Mouse (Mus musculus) forebrain, embryonic 16.5 days (tissue): ENCODE data around the gene Fam78a. TPM values are rescaled to one million over a fixed set of nuclear protein-coding genes. Genes with fewer than 3 reads are reported as not detected.

Source experiments
- ATAC-seq: fragments of 200-750 bp; cut with Nextera tagmentation; 2 replicates; pipeline ENCODE4 v1.8.0; 2017; ENCODE audit warnings: mild to moderate bottlenecking, moderate library complexity
- H3K27ac ChIP-seq: fragments of 300-500 bp; sonication (generic); 2 replicates; pipeline ENCODE4 v1.5.1; 2014; ENCODE audit warnings: low read length, control low read depth
- H3K27me3 ChIP-seq: fragments of 300-500 bp; sonication (generic); replicated peaks from 2 replicates; pipeline ENCODE4 v1.6.1; 2014; ENCODE audit warnings: low read length; ENCODE audit not compliant: control insufficient read depth, insufficient read depth
- H3K36me3 ChIP-seq: fragments of 300-500 bp; sonication (generic); 2 replicates; pipeline ENCODE4 v1.6.1; 2014; ENCODE audit not compliant: control insufficient read depth, insufficient read depth
- H3K4me1 ChIP-seq: fragments of 300-500 bp; sonication (generic); replicated peaks from 2 replicates; pipeline ENCODE4 v1.6.1; 2014; ENCODE audit warnings: low read length; ENCODE audit not compliant: control insufficient read depth, insufficient read depth
- H3K4me2 ChIP-seq: fragments of 300-500 bp; sonication (generic); 2 replicates; pipeline ENCODE4 v1.6.1; 2014; ENCODE audit warnings: mild to moderate bottlenecking, low read length, control low read depth
- H3K4me3 ChIP-seq: fragments of 300-500 bp; sonication (generic); replicated peaks from 2 replicates; pipeline ENCODE4 v1.5.1; 2014; ENCODE audit warnings: mild to moderate bottlenecking, low read length, control low read depth
- H3K9ac ChIP-seq: fragments of 300-500 bp; sonication (generic); replicated peaks from 2 replicates; pipeline ENCODE4 v1.6.1; 2014; ENCODE audit warnings: low read depth, low read length, control low read depth
- H3K9me3 ChIP-seq: fragments of 300-500 bp; sonication (generic); 2 replicates; pipeline ENCODE4 v1.6.1; 2016; ENCODE audit warnings: low read length; ENCODE audit not compliant: control insufficient read depth
- WGBS: fragments of 180-500 bp; shearing (Covaris S2); extraction: QIAGEN DNeasy Blood & Tissue Kit; methylation state at CpG from one replicate; pipeline ENCODE4 v1.1.7; 2014; 5-methylcytosine and 5-hydroxymethylcytosine counted together
- polyA plus RNA-seq: library from polyadenylated mRNA; unstranded; fragments of >200 nt; fragmentation: Nextera tagmentation; extraction: Ambion mirVana; gene quantifications from 2 replicates; pipeline ENCODE4 v1.2.1, GENCODE M21; 2015

Gene Fam78a
- polyA plus RNA-seq, 1 experiment from 2014 or later: 0.20 TPM

DNA sequence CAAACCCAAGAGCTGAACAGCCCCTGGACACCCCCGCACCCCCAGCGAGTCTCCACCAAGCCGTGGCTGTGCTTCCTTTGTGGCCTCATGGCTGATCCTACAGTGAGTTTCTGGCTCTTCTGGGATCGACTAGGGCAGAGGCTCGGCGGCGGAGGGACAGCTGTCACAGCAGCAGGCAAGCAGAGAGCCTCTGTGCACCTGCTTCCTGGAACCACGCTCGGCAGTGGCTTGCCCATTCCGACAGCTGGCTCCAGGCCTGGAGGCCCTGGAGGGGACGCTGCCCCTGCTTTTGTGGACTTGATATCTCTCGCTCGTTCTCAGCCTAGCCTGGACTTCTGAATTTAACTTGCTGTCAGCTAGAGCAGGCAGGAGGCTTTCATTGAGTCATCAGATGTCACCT, 19.7 kb downstream of the Fam78a start:
- 70% methylated on average over 13 of the region's 13 CpGs for WGBS
- H3K27me3 ChIP-seq: no peaks in the 10 kb centered on the region
- H3K36me3 ChIP-seq: no peaks in the 10 kb centered on the region
- no peak overlapping the region for H3K4me3 ChIP-seq
- H3K4me1 ChIP-seq: no peaks in the 10 kb centered on the region
- H3K4me2 ChIP-seq: no peak overlapping the region
- 0 out of 2 replicates have a peak overlapping the region, but pooled peaks have one; percentile 3 for H3K9ac ChIP-seq
- no peaks in the 10 kb centered on the region for H3K9me3 ChIP-seq
- no peak overlapping the region for H3K27ac ChIP-seq
- ATAC-seq: no peak

DNA sequence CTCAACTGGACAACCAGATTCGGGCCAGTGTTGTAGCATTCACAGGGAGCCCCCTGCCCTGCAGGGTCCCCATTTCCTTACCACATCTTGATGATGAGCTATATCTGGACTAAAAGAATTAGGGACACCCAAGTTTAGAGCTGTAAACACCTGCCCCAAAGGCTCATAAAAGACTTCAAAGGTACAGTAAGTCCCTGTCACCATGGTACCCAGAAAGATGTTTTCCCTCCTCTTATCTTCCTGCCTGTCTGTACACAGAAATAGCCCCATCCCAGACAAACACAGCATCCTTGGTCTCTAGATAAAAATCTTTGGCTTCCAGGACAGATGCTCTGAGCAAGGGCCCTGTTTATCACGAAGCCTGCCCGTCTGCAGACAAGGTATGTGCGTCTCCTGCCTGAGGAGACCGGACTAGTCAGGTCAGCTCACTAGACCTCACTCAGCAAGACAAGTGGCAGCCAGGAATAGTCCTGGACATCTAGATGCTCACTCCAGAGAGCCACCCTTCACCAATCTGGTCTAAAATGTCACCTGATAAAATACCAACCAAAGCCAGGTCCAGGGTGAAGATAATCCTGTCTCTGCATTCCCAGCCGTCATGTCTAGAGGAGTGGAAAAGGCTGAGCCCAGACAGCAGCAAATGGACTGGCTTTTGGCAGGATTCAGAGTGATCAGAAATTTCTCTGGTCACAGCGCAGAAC, 21.1 kb downstream of the Fam78a start:
- no peaks in the 10 kb centered on the region for H3K27me3 ChIP-seq
- H3K4me1 ChIP-seq: no peaks in the 10 kb centered on the region
- no peak for ATAC-seq
- no peaks in the 10 kb centered on the region for H3K9me3 ChIP-seq
- H3K9ac ChIP-seq: no peak overlapping the region
- no peaks in the 10 kb centered on the region for H3K36me3 ChIP-seq
- no peak overlapping the region for H3K4me3 ChIP-seq
- 87% methylated on average over 7 of the region's 7 CpGs for WGBS
- no peak overlapping the region for H3K27ac ChIP-seq
- no peak overlapping the region for H3K4me2 ChIP-seq

DNA sequence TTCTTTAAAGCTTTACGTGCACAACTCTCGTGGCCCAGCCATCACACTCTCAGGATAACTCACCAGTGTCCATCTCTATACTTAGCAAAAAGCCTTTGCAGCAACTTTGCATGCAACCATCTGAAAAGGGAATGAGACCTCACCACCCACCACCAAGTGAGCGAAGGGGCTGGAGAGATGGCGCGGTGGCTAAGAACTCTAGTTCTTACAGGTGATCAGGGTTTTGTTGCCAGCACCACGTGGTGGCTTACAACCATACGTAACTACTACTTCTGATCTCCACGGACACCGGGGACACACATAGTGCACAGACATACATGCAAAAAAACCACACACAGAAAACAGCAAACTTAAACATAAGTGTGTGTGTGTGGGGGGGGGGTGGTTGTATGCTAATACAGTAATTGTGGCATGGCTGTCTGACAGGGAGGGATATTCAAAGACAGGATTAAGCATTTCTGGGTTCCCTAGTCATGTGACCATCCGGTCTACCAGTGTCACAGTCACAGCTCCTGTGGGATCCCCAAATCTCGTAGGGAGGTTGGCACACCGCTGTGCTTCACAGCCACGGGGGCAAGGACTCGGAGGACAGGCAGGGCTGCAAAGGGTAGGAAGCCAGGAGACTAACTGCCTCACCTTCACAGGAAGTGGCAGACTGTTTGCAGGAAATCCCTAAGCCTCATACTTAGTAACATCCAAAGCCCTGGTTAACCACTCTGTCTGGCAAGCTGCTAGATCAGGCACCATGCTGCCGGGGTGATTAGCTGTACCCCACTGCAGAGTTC, 21.8 kb downstream of the Fam78a start:
- H3K36me3 ChIP-seq: no peaks in the 10 kb centered on the region
- ATAC-seq: no peak
- WGBS: 88% methylated on average over 15 of the region's 15 CpGs

DNA sequence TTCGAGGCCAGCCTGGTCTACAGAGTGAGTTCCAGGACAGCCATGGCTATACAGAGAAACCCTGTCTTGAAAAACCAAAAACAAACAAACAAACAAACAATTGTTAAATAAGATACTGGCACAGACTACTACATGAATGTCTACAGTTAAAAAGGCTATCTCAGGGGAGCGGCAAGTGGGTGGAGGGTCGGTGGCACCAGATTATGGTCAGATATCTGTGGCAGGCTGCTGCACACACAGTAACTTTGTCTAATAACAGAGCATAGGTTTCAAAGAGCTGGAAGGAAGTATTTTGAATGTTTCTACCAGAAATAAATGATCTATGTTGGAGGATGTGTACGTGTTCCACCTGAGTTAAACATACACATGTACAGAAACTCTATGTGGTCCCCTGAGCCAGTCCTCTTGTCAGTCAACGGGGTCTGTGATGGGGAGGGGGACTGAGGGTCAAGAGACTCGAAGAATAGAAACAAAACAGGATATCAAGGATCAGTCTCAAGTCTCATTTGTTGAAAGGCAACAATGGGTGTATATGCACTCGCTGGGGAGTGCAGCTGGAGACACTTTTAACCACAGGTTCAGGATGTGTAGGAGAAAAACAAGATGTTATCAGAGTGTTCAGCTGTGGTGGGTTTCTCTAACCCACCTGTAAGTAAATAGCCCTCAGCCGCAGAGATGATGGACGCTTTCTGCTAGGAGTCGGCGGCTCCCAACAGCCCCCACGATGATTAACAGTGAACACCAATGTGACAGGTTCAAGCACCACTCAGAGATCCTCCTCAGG, 22.7 kb downstream of the Fam78a start:
- no peaks in the 10 kb centered on the region for H3K36me3 ChIP-seq
- no peaks in the 10 kb centered on the region for H3K9me3 ChIP-seq
- no peaks in the 10 kb centered on the region for H3K4me1 ChIP-seq
- H3K27me3 ChIP-seq: no peaks in the 10 kb centered on the region
- H3K9ac ChIP-seq: no peak overlapping the region
- 81% methylated on average over 12 of the region's 12 CpGs for WGBS
- no peak for ATAC-seq
- no peak overlapping the region for H3K4me3 ChIP-seq
- no peak overlapping the region for H3K27ac ChIP-seq
- H3K4me2 ChIP-seq: no peak overlapping the region

More for the DNA sequence above, 21.8 kb downstream of the Fam78a start:
- no peaks in the 10 kb centered on the region for H3K9me3 ChIP-seq
- no peaks in the 10 kb centered on the region for H3K4me1 ChIP-seq
- no peak overlapping the region for H3K27ac ChIP-seq
- no peak overlapping the region for H3K4me3 ChIP-seq
- H3K9ac ChIP-seq: no peak overlapping the region
- no peaks in the 10 kb centered on the region for H3K27me3 ChIP-seq
- H3K4me2 ChIP-seq: no peak overlapping the region

DNA sequence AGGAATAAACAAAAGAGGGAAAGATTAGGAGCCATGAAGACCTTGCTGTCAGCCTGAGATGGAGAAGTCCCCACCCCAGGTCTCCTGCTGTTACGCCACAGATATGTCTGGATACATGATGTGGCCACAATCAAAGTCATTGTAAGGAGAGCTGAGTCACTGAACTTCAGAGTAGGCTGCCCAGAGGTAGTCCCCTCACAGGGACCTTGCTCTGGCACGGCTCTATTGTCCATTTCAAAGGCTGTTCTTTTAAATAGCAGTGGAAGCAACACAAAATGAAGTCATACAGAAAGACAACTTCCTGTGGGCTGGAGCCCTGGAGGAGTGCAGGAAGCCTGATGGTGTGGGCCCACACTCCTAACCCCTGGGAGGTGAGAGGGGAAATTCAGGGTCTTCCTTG, 23.5 kb downstream of the Fam78a start:
- ATAC-seq: no peak
- H3K27me3 ChIP-seq: no peaks in the 10 kb centered on the region
- 63% methylated on average over 2 of the region's 2 CpGs for WGBS
- H3K4me1 ChIP-seq: no peaks in the 10 kb centered on the region
- H3K36me3 ChIP-seq: no peaks in the 10 kb centered on the region
- H3K4me2 ChIP-seq: no peak overlapping the region
- H3K9ac ChIP-seq: no peak overlapping the region
- H3K27ac ChIP-seq: no peak overlapping the region
- H3K9me3 ChIP-seq: no peaks in the 10 kb centered on the region
- H3K4me3 ChIP-seq: no peak overlapping the region

- 74% methylated on average over 6 of the region's 6 CpGs for WGBS
These were observed 24.3 kb downstream of the Fam78a start for GRCm38 (mm10) chr2:32060228-32060805.

DNA sequence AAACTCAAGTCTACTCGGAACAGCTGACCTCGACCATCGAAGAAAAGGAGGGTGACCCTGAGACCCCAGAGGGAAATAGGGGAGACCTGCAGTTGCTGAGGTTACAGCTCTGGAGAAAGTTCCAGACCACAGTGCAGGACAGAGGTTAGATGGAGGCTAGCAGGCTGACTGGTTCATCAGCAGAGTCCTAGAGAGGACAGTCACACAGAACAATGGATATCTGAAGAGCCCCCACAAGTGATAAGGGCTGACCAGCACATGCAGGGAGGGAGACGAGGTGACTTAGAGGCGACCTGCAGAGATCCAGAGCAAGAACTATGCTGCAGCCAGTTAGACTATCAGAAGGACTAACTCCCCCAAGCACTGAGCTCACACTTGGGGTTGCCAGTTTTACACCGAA, 25.0 kb downstream of the Fam78a start:
- no peak overlapping the region for H3K4me2 ChIP-seq
- no peak overlapping the region for H3K9ac ChIP-seq
- 82% methylated on average over 6 of the region's 6 CpGs for WGBS
- no peaks in the 10 kb centered on the region for H3K36me3 ChIP-seq
- no peaks in the 10 kb centered on the region for H3K4me1 ChIP-seq
- H3K4me3 ChIP-seq: no peak overlapping the region
- no peaks in the 10 kb centered on the region for H3K9me3 ChIP-seq
- no peak overlapping the region for H3K27ac ChIP-seq
- H3K27me3 ChIP-seq: no peaks in the 10 kb centered on the region
- ATAC-seq: no peak

More at GRCm38 (mm10) chr2:32060228-32060805, 24.3 kb downstream of the Fam78a start:
- H3K4me2 ChIP-seq: no peak overlapping the region
- H3K4me1 ChIP-seq: no peaks in the 10 kb centered on the region
- H3K4me3 ChIP-seq: no peak overlapping the region
- H3K27me3 ChIP-seq: no peaks in the 10 kb centered on the region
- no peak overlapping the region for H3K27ac ChIP-seq
- no peak overlapping the region for H3K9ac ChIP-seq
- no peaks in the 10 kb centered on the region for H3K36me3 ChIP-seq
- H3K9me3 ChIP-seq: no peaks in the 10 kb centered on the region
- no peak for ATAC-seq

- Histone ChIP-seq H3K4me3 (no peak overlapping the region), H3K4me2 (no peak overlapping the region), H3K9ac (no peak overlapping the region), H3K27ac (no peak overlapping the region), H3K4me1 (no peaks in the 10 kb centered on the region), H3K9me3 (no peaks in the 10 kb centered on the region), H3K27me3 (no peaks in the 10 kb centered on the region), H3K36me3 (no peaks in the 10 kb centered on the region)
- ATAC-seq: no peak
- 38% methylated on average over 5 of the region's 5 CpGs for WGBS
These were observed 25.9 kb downstream of the Fam78a start for GRCm38 (mm10) chr2:32058716-32059115.

DNA sequence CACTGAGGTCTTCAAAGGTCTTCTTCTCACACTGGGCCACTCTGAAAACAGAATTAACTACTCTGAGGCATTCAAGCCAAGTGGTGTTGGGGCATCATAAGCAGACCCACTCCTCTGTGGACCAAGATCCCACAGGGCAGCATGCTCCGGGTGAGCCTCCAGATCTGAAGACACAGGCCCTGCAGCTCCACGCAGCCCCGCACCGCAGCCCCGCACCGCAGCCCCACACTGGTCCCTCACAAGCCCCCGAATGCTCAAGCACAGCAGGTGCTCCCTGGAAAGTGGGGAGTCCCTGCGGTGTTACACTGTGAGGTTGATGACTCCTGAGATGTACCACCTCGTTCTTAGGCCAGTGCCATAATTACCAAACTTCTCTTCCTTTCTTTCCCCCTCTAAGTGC, 26.4 kb downstream of the Fam78a start:
- no peak for ATAC-seq
- WGBS: 74% methylated on average over 9 of the region's 9 CpGs
- no peaks in the 10 kb centered on the region for H3K4me1 ChIP-seq
- H3K27ac ChIP-seq: no peak overlapping the region
- H3K36me3 ChIP-seq: no peaks in the 10 kb centered on the region
- H3K27me3 ChIP-seq: no peaks in the 10 kb centered on the region
- H3K4me3 ChIP-seq: no peak overlapping the region
- H3K4me2 ChIP-seq: no peak overlapping the region
- H3K9ac ChIP-seq: no peak overlapping the region
- H3K9me3 ChIP-seq: no peaks in the 10 kb centered on the region
